Mouse (Mus musculus): ENCODE measurements around the gene Spcs2.

- no peak for TF ChIP-seq CTCF (IDR thresholded peaks at IDR 0.05; ENCODE audit: low read depth, low read length)
- no peak for TF ChIP-seq POLR2A (IDR thresholded peaks at IDR 0.05; ENCODE audit: borderline replicate concordance, low read depth, low read length)
Observed at GRCm38 (mm10) chr7:99907463-99907862, 44.2 kb upstream of the Spcs2 start.

Measured in bone marrow macrophage, adult 2 months (primary cell).